Mouse (Mus musculus): Measurements from ENCODE around the gene Olfr477. TPM values are rescaled to one million over a fixed set of nuclear protein-coding genes. Genes with fewer than 3 reads are reported as not detected.
"Not testable (repeated sequence)": the region's sequence is repeated elsewhere in the genome, so short reads cannot be mapped to it uniquely, and the experiment has no call there.

The Olfr477 gene
- not detected in 2 replicates for polyA plus RNA-seq (2015; fragmentation: Nextera tagmentation; extraction: Ambion mirVana)

DNA sequence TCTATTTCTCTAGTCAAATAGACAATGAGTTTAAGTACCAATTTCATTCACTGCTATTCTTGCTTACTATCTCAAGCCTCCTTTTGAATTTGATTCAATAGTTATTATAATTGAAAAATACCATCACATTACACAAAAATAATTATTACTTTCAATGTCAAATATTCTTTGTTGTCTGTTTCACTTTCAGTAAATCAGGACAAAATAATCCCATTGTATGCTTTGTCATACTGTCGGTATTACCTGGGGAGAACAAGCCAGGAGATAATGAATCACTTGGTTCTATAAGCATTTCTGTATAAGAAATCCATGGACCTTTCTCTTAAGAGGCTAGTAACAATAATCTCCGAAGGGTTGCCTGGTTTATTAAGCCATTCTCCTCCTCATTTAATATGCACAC is at the start of gene Olfr477:
Olfr477 (plus strand) TSS at position 301 of the 400 bp plus-strand sequence.
- Histone ChIP-seq H3K36me3 (no peaks in the 10 kb centered on the region), H3K4me3 (no peak within 1 kb of the TSS), H3K27me3 (no peaks in the 10 kb centered on the region), H3K4me1 (replicated peaks) (no peaks in the 10 kb centered on the region), H3K9ac (no peak within 1 kb of the TSS), H3K4me2 (no peak within 1 kb of the TSS), H3K9me3 (no peaks in the 10 kb centered on the region), H3K27ac (no peak within 1 kb of the TSS)
- 80% methylated on average over 2 of the region's 2 CpGs for WGBS
- no peak for ATAC-seq (ENCODE audit: low FRiP score)

DNA sequence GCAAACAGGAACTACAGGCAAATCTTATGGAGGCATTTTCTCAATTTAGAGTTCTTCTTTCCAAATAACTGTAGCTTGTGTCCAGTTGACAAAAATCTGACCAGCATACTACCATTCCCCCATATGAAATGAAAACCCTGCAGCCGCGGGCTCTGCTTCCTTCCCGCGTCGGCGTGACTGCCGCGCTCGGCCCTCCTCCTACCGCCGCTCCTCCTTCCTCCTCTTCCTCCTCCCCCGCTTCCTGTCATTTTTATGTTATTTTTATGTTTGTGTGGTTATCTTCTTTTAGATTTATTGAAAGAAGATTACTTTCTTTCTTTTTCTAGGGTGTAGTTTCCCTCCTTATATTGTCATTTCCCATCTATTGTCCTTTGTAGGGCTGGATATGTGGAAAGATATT is 34.0 kb upstream of the Olfr477 start:
- H3K9me3 ChIP-seq; H3K36me3 ChIP-seq; H3K4me1 ChIP-seq (replicated peaks); H3K4me3 ChIP-seq; H3K27me3 ChIP-seq; H3K27ac ChIP-seq; ATAC-seq (ENCODE audit: low FRiP score); H3K9ac ChIP-seq; H3K4me2 ChIP-seq: not testable (repeated sequence)
- WGBS: 97% methylated on average over 12 of the region's 12 CpGs

DNA sequence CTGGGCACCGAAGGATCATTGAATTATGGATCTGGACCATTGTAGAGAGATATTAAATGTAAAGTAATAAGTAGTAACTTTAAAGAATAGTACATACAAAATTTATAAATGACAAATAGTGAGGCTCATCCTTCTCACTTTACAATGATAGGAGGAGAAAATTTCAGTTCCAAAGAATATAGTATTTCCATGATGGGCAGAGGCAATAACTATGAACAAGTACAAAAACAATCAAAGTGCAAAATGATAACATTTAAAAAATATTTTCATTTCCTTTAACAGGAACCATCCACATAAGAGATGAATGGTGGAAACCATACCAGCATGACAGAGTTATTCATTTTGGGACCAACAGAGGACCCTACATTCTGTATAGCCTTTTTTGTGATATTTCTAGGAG is 32.1 kb upstream of the Olfr477 start, which contains the start of gene Olfr474:
Olfr474 (plus strand) TSS at position 301 of the 400 bp plus-strand sequence.
- no peak within 1 kb of the TSS for H3K9ac ChIP-seq
- no peaks in the 10 kb centered on the region for H3K9me3 ChIP-seq
- H3K4me1 ChIP-seq (replicated peaks): no peaks in the 10 kb centered on the region
- no peak within 1 kb of the TSS for H3K4me3 ChIP-seq
- no peak within 1 kb of the TSS for H3K4me2 ChIP-seq
- 92% methylated on average over 1 of the region's 1 CpGs for WGBS
- H3K27me3 ChIP-seq: no peaks in the 10 kb centered on the region
- no peaks in the 10 kb centered on the region for H3K36me3 ChIP-seq
- no peak within 1 kb of the TSS for H3K27ac ChIP-seq
- ATAC-seq (ENCODE audit: low FRiP score): no peak

DNA sequence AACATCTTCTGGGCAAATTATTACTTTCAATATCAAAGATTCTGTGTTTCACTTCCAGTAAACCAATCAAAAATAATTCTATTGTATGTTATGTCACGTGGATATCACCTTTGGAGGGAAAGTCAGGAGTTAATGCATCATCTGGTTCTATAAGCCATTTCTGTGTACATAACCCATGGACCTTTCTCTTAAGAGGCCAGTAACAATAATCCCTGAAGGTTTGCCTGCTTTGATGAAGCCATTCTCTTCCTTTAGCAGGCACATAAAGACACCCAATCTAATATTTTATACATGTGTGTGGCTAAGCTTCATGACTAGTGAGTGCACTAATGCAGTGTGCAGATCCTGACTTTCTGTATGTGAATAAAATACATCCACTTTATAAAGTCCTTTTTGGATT is 22.0 kb upstream of the Olfr477 start, which contains the start of gene Olfr476:
Olfr476 (plus strand) TSS at position 301 of the 400 bp plus-strand sequence.
- no peaks in the 10 kb centered on the region for H3K4me1 ChIP-seq (replicated peaks)
- no peak within 1 kb of the TSS for H3K4me2 ChIP-seq
- no peak within 1 kb of the TSS for H3K4me3 ChIP-seq
- no peaks in the 10 kb centered on the region for H3K36me3 ChIP-seq
- WGBS: 65% methylated on average over 1 of the region's 1 CpGs
- no peak within 1 kb of the TSS for H3K27ac ChIP-seq
- ATAC-seq (ENCODE audit: low FRiP score): no peak
- H3K27me3 ChIP-seq: no peaks in the 10 kb centered on the region
- H3K9ac ChIP-seq: no peak within 1 kb of the TSS
- H3K9me3 ChIP-seq: no peaks in the 10 kb centered on the region

DNA sequence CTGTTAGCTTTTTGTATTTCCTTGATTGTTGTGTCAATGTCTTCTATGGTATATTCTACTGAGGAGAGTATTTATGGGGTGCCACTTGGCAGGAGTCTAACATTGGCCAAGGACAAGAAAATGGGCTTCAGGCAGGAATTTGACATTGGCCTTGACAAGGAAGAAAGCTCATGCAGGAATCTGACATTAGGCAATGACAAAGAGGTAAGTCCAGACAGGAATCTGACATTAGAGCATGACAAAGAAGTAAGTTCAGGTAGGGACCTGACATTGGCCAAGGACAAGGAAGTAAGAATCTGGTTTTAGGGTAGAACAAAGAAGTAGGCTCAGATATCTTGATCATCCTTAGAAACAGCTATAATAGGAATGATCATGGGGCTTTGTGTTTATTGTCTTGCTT is 27.8 kb downstream of the Olfr477 start:
- not testable (repeated sequence) for H3K9me3 ChIP-seq; H3K27ac ChIP-seq; H3K27me3 ChIP-seq; H3K9ac ChIP-seq; H3K4me2 ChIP-seq; ATAC-seq (ENCODE audit: low FRiP score); H3K4me3 ChIP-seq; H3K36me3 ChIP-seq; H3K4me1 ChIP-seq (replicated peaks)

DNA sequence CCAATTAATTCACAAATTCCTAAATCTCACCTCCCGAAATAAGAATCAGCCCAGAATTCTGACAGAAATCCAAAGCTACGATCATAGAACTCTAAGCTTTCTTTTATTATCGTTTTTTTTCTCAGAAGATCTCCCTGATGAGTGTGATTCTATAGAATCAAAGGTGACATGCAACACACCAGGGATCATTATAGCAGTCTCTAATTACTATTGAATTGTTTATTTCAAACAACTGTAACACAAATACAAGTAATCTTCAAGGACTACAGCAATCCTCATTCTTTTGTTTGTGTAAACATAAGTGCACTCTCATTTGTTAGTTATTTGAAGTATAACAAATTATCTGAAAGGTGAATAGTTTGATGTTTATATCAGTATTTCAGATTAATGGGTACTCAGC is 47.4 kb downstream of the Olfr477 start, which contains the start of gene Olfr478:
Olfr478 (minus strand) TSS at position 101 of the 400 bp plus-strand sequence.
- no peak within 1 kb of the TSS for H3K4me2 ChIP-seq
- no peak within 1 kb of the TSS for H3K4me3 ChIP-seq
- H3K9ac ChIP-seq: no peak within 1 kb of the TSS
- 83% methylated on average over 3 of the region's 3 CpGs for WGBS
- ATAC-seq (ENCODE audit: low FRiP score): no peak
- H3K9me3 ChIP-seq: no peaks in the 10 kb centered on the region
- H3K27me3 ChIP-seq: no peaks in the 10 kb centered on the region
- H3K27ac ChIP-seq: no peak within 1 kb of the TSS
- H3K36me3 ChIP-seq: no peaks in the 10 kb centered on the region
- no peaks in the 10 kb centered on the region for H3K4me1 ChIP-seq (replicated peaks)

Other genes with a start within 250 kb of the Olfr477 start
- gene Cyb5r2, start 228.7 kb upstream of the Olfr477 start, polyA plus RNA-seq (2015; fragmentation: Nextera tagmentation; extraction: Ambion mirVana): 0.14 TPM in 1 of 2 replicates, not detected in the other
- not detected in 2 replicates for gene Ovch2, start 185.5 kb upstream of the Olfr477 start, polyA plus RNA-seq (2015; fragmentation: Nextera tagmentation; extraction: Ambion mirVana)
- gene Olfr467, start 174.4 kb upstream of the Olfr477 start, polyA plus RNA-seq (2015; fragmentation: Nextera tagmentation; extraction: Ambion mirVana): not detected in 2 replicates
- not detected in 2 replicates for gene Olfr469, start 161.2 kb upstream of the Olfr477 start, polyA plus RNA-seq (2015; fragmentation: Nextera tagmentation; extraction: Ambion mirVana)
- gene Olfr470, start 139.2 kb upstream of the Olfr477 start, polyA plus RNA-seq (2015; fragmentation: Nextera tagmentation; extraction: Ambion mirVana): not detected in 2 replicates
- not detected in 2 replicates for gene Olfr472, start 88.8 kb upstream of the Olfr477 start, polyA plus RNA-seq (2015; fragmentation: Nextera tagmentation; extraction: Ambion mirVana)
- not detected in 2 replicates for gene Olfr473, start 56.2 kb upstream of the Olfr477 start, polyA plus RNA-seq (2015; fragmentation: Nextera tagmentation; extraction: Ambion mirVana)
- gene Olfr474, start 32.0 kb upstream of the Olfr477 start, polyA plus RNA-seq (2015; fragmentation: Nextera tagmentation; extraction: Ambion mirVana): not detected in 2 replicates
- not detected in 2 replicates for gene Olfr476, start 21.9 kb upstream of the Olfr477 start, polyA plus RNA-seq (2015; fragmentation: Nextera tagmentation; extraction: Ambion mirVana)
- not detected in 2 replicates for gene Olfr478, start 47.3 kb downstream of the Olfr477 start, polyA plus RNA-seq (2015; fragmentation: Nextera tagmentation; extraction: Ambion mirVana)
- not detected in 2 replicates for gene Olfr479, start 64.0 kb downstream of the Olfr477 start, polyA plus RNA-seq (2015; fragmentation: Nextera tagmentation; extraction: Ambion mirVana)
- not detected in 2 replicates for gene Olfr480, start 80.7 kb downstream of the Olfr477 start, polyA plus RNA-seq (2015; fragmentation: Nextera tagmentation; extraction: Ambion mirVana)
- not detected in 2 replicates for gene Olfr481, start 93.2 kb downstream of the Olfr477 start, polyA plus RNA-seq (2015; fragmentation: Nextera tagmentation; extraction: Ambion mirVana)
- not detected in 2 replicates for gene Olfr482, start 110.9 kb downstream of the Olfr477 start, polyA plus RNA-seq (2015; fragmentation: Nextera tagmentation; extraction: Ambion mirVana)
- not detected in 2 replicates for gene Olfr483, start 114.2 kb downstream of the Olfr477 start, polyA plus RNA-seq (2015; fragmentation: Nextera tagmentation; extraction: Ambion mirVana)
- gene Olfr484, start 140.8 kb downstream of the Olfr477 start, polyA plus RNA-seq (2015; fragmentation: Nextera tagmentation; extraction: Ambion mirVana): not detected in 2 replicates
- gene Olfr485, start 173.2 kb downstream of the Olfr477 start, polyA plus RNA-seq (2015; fragmentation: Nextera tagmentation; extraction: Ambion mirVana): not detected in 2 replicates
- not detected in 2 replicates for gene Olfr486, start 186.0 kb downstream of the Olfr477 start, polyA plus RNA-seq (2015; fragmentation: Nextera tagmentation; extraction: Ambion mirVana)
- not detected in 2 replicates for gene Olfr487, start 227.9 kb downstream of the Olfr477 start, polyA plus RNA-seq (2015; fragmentation: Nextera tagmentation; extraction: Ambion mirVana)